Mouse (Mus musculus) retina, postnatal 7 days (tissue): Measurements from ENCODE around the gene Cyp2j8.
"Not testable (repeated sequence)": the region's sequence is repeated elsewhere in the genome, so short reads cannot be mapped to it uniquely, and the experiment has no call there.

ENCODE experiments used
- DNase-seq: peaks from one replicate; pipeline ENCODE4 v3.0.0-alpha.2; 2012; ENCODE audit warnings: low read depth, low spot score

Gene Cyp2j8

DNA sequence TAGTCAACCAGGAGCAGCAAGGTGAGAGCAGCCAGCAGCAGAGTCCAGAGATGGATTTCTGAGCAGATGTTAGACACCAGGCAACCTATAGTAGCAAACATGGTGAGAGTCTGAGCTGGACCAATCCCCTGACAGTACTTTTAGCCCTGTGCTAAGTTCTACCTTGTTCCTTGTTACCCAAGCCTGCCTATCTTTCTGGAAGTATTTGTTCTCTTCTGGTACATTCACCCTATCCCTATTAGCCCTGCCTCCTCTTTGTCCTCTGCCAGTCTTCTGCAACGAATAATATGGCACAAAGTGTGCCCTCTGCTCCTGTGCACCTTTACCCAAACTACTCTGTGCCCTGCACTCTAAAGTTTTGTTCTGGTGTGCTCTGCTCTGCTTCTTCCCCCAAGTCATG is at the start of gene Cyp2j8:
Cyp2j8 (minus strand) TSS at position 101 of the 400 bp plus-strand sequence.
- no peak for DNase-seq

DNA sequence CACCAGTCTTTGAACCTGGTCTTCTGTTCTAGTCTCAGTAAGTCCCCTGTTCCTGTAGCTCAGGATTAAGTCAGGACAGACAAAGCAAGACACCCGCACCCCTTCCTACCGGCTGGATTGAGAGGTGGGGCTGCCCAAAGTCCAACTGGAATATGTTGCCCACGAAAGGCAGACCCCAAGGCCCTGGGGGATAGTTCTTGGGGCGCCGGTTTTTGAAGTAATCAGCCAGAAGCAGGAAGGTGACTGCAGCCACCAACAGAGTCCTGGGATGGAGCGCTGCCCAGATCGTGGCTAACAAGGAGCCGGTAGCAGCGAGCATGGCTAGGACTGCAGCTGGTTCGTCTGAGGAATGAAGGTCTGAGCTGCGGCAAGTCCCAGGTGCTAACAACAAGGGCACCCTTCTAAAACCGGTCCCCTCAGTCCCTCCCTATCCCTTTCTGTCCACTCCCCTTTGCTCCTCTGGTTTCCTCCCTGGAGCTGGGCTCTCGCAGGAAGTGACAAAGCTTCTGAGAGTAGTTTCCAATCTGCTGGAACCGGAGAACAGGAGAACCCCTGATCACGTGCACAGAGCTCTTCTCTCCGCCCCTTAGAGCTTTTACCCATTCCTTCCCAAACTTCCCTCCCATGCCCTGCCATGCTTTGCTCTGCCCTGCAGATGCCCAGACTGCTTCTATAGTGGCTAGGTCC is 46.1 kb upstream of the Cyp2j8 start, which contains the start of gene Cyp2j6:
Cyp2j6 (minus strand) TSS at position 529 of the 687 bp plus-strand sequence.
- no peak for DNase-seq

DNA sequence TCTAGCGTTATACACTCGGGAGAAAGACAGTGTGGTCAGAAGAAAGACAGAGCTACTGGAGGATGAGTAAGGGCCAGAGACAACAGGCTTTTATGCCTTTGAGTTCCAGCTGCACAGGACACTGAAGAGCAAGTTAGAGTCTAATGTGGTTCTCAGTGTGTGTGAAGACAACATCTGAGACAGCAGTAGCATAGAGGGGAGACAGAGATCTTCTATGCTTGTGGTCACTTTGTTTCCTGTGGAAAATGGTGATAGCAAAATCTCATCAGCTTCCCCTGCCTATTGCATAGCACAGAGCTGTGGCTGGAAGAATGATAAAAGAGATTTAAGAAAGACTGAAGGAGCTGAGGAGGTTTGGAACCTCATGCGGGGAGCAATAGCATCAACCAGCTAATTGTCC is 44.4 kb upstream of the Cyp2j8 start:
- no peak for DNase-seq

DNA sequence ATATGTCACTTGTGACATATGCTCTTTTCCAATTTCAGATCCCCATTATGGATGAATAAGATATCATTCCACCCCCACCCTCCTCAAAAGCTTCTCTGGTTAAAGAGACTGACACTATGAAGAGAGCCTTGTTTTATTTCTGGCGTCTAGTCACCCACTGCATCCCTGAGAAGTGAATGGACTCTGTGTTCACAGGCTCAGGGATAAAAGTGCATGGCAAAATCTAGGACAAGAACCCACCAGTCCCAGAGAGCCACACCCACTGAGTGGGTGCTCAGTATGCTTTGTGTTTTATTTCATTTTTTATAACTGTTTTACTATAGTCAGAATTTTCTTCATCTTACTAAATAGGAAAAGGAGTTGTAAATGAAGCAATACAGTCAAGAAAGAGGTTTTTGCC is 38.8 kb upstream of the Cyp2j8 start:
- no peak for DNase-seq

DNA sequence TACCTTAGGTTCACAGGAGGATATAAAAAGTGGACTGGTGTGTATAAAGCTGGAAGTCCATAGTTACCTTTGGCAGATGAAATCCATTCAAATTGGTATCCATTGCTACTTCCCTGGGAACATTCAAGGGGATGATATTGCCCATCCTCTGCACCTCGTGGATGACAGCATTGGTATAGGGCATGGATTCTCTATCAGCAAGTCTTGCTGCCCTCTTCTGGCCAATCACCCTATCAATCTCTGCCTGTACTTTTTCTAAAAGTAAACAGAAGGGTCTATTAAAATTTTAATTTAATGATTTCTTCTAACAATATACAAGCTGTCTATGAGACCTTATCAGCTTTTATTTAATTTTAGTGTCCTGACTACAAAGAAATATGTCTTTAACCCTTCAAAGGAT is 18.6 kb upstream of the Cyp2j8 start:
- peak; percentile 3 for DNase-seq

DNA sequence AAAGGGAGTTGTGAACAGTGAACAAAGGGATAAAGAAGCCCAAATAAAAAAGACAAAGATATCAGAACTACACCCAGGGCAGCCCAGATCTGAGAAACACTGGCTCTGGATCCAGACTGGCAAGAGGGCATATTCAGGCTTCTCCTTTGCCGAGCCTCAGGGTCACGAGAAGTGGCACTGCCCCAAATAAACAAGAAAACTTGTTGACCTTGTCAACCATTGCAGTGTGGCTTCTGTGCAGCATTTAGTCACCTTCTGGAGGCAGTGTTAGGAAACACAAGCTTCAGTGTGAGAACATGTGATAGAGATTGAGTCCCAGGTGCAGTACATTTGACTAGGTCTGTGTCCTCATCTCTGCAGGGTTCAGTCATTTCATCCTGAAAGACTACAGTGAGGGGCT is 15.1 kb upstream of the Cyp2j8 start:
- DNase-seq: no peak

DNA sequence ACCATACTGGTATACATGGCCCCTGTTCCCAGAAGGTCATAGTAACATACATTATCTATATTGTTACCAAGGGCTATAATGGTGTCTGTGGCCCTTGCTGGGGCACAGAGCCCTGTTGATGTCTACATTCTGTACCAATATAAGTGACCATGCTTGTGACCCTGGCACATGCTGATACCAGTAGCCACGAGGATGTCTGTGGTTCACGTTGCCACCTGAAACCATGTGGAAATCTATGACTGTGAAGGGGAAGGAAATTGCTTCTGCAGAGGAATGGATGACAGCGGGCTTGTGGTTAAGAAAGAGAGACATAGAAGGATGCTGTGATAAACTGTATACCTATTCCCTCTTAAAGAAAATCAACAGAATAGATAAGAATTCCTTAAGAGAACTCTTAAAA is 2.9 kb upstream of the Cyp2j8 start:
- DNase-seq: no peak

DNA sequence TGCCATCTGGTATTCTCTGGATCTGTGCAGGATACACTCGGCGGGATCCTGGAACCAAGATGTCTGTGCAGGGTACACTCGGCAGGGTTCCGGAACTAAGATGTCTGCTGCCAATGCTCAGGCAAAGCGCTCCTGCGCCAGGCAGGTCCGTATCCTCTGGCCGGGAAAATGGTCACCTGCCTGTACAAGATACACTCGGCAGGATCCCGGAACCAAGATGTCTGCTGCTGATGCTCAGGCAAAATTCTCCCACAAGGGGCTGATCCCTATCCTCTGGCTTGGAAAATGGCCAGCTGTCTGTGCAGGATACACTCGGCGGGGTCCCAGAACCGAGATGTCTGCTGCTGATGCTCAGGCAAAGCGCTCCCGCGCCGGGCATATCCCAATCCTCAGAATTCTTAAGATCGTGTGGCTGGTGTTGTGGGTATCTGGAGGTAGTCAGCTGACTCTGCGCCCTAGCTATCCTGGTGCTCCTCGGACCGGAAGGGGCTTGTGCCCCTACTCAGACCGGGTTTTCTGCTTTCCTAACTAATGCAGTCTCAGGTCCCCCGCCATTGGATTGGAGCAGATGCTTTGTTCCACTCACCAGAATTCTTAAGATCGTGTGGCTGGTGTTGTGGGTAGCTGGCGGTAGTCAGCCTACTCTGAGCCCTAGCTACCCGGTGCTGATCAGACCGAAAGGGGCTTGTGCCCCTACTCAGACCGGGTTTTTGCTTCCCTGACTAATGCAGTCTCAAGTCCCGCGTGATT is 43.7 kb downstream of the Cyp2j8 start:
- DNase-seq: not testable (repeated sequence)
